Mouse (Mus musculus): ENCODE data around the gene Inpp5f. TPM values are rescaled to one million over a fixed set of nuclear protein-coding genes. Genes with fewer than 3 reads are reported as not detected.
A peak's percentile ranks its signal among the peaks of the same experiment; 100 is the strongest.
"Not testable (repeated sequence)": the region's sequence is repeated elsewhere in the genome, so short reads cannot be mapped to it uniquely, and the experiment has no call there.

Gene Inpp5f
- total RNA-seq, 2 experiments from 2014 or later = 125 to 129 TPM

DNA sequence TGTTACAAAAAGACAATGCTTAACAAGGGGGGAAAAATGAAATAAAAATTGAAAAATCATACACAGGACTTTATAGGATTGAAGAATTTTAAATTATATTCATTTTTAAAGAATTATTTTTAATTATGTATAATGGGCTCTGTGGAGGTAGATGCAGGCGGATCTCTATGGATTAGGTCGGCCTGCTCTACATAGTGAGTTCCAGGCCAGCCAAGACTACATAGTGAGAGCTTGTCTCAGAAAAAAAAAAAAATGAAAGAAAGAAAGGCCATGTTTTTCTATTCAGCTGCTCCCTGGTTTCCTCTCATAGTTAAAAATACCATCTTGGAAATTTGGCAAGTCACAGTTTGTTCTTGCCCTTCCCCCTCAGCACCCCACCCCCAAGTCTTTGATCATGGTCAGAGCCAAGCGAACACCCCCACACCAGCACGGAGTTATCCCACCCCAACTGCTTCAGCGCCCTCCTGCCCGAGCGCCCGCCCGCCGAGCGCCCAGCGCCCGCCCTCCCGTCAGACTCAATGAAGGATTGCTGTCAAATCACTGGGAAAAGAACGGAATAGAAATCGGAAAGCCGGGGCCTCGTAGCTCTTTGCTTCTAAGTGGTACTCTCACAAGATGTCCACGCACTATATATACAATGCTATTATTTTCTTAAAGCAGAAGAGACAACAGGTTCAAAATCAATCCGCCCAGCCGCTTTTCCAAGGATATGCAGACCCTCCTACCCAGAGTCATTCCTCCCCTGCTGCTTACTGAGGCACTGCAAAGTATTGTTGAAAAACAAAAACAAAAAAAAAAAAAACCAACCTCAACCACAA lies 18.8 kb upstream of the Inpp5f start:
- DNase-seq (ENCODE audit: extremely low spot score in 1 of 2, low spot score in 1 of 2) = peak in 1 of 2 experiments; percentile 44

DNA sequence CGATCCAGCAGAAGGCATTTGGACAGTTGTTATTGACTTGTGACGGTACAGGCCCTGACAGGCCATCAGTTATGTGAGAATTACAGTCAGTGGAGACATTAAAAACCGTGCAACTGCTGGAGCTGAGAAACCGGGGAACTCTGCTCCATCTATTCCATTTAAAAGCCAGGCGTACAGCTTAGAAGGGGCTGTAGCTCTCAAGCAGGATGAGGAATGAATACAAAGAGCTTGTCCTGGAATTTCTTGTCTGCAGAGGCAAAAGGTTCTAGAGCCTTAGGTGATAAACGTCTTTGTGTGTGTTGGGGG lies 18.2 kb upstream of the Inpp5f start:
- DNase-seq (ENCODE audit: extremely low spot score in 1 of 2, low spot score in 1 of 2) = no peak

DNA sequence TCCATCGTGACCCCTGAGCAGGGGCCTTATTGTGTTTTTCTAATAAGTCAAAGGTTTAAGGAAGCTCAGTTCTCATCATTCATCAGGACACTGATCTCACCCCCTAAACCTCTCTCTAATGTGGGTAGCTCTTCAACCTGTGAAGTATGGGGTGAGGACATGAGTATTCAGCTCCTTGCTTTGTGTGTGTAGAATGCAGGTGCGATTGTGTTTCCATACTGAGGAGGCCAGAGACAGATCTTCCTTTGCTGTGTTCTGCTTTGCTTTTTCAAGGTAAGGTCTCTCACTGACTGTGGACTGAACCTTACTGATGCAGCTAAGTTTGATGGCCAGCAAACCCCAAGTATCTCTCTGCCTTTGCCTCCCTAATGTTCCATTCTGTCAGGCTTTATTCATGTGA lies 14.9 kb upstream of the Inpp5f start:
- no peak for DNase-seq (ENCODE audit: extremely low spot score in 1 of 2, low spot score in 1 of 2)

DNA sequence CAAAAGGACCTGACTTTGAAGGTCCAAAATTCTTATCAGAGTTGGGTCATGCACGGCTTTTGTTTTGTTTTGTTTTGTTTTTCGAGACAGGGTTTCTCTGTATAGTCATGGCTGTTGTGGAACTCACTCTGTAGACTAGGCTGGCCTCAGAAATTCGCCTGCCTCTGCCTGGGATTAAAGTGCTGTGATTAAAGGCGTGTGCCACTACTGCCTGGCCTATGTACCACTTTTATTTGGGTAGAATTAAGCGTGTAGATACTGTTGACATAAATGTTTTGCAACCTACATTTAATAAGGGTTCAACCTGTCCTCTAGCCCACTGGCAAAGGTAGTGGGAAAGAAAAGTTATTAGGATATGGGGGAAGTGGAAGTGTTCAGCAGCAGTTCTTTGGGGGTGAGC lies 12.1 kb upstream of the Inpp5f start:
- DNase-seq (ENCODE audit: extremely low spot score in 1 of 2, low spot score in 1 of 2) = no peak

DNA sequence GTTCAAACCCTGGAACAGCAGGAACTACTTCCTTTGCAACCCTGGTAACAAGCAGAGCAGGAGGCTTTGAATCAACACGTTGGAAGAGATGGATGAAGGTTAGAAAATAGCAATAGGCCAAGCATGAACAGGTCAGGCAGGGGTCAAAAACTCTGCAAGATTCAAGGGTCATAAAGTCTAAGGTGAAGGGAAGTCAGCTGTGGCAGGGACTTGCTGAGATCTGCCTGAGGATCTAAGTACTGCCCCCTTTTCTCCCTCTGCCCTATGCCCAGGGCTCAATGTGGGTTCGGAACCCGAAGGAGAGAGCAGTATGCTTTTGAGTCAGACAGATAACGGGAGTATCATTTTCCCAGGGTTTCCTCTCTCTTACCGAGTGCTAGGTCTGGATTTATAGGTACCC lies 9.3 kb upstream of the Inpp5f start:
- DNase-seq (ENCODE audit: extremely low spot score in 1 of 2, low spot score in 1 of 2) = no peak

DNA sequence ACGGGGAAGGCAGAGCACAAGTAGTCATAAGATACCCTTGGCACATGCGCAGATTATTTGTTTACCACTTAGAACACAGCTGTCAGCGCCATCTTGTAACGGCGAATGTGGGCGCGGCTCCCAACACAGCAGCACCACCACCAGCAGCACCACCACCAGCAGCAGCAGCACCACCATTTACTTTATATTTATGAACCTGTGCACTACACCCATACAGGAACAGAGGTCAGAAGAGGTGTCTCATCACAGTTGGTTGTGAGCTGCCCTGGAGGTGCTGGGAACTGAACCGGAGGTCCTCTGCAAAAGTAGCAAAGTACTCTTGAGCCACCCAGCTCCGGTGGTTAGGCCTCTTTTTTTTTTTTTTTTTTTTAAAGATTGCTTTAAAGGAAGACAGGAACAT lies 1.2 kb upstream of the Inpp5f start:
- DNase-seq (ENCODE audit: extremely low spot score in 1 of 2, low spot score in 1 of 2) = not testable (repeated sequence)

DNA sequence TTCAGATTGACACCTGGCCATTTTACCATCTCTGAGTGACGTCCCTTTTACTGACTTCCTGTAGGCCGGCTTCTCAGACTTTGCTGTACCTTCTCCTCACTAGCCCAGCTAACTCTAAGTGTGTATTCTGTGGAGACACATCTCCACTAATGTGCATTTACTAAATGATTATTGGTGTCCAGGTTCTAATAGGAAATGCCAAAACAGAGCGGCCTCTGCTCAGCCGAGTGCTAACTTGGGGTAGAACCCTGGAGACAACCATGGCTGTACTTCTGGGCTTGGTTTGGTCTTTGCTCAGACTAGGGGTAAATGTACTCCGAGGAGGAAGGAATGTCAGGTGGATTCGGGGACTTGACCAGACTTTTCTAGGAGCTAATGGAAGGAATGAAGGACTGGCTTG lies 638 bp upstream of the Inpp5f start:
- no peak for DNase-seq (ENCODE audit: extremely low spot score in 1 of 2, low spot score in 1 of 2)

DNA sequence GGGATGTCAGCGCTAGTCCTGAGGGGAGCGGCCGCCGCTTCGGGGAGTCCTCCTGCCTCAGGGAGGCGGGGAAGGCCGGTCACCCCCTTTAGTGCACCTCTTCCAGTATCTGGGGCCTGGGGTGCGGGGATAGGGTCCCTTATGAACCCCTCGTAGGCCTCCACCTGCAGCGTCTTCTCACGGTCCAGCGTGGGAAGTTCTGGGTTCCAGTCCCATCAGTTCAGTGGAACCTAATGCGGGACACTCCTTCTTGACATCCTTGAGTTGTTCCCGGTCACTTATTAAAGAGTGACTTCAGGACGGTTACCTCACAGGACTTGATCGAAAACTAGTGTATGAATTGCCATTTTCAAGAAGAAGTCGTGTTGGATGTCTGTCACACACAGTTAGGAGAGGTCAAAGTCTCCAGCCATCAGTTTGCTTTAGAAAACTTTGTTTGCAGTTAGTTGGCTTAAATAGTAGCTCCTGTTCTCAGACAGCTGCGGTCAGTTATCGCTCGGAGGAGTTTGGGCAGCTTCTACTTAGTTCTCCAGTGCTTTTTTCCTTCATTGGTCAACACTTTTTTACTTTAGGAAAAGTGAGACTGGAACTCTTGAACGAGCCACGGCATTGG lies 777 bp downstream of the Inpp5f start:
- no peak for DNase-seq (ENCODE audit: extremely low spot score in 1 of 2, low spot score in 1 of 2)

DNA sequence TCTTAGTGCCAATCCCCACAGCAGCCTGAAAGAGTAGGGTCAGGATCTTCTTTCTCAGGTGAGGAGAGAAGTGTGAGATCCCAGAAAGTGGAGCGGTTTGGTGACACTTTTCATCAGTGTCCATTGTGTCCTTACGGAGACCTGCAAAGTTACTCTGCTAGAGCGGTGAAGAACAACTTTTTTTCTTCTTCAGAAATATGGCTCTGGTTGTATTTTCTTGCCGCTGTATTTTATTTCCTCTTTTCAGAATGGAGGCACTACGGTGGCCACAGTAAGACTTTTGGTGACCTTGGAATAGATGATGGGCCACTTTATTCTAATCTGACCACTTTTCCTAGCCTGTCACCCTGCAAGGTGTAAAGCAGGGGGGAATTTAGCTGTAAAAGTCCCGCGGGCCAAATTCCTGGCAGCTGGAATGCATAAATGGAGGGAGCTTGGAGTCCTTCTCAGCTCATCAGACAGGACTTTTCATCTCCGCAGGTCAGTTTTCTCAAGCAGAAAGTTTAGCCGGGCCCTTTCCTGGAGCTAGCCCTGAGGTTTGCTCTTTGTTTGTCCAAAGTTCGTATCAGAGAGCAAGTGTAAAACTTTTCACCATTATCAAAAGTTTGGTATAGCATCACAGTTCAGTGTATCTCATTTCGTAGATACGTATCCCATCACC lies 1.5 kb downstream of the Inpp5f start:
- no peak for DNase-seq (ENCODE audit: extremely low spot score in 1 of 2, low spot score in 1 of 2)

DNA sequence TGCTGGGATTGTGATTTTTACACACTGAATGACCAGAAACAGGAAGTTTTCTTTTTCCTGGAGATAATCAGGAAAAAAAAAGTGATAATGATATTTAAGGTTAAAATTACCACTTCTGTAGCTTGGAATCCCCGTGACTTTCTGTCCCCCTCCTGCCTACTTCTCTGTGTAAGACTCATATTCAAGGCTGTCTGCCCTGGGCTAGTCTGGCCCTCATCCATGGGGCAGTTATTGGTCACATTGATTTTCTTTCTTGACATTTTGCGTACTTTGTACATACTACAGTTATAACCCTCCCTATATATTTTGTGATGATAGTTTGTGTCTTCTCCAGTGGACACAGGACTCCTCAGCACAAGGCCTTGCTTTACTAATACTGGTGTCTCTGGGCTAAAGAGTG lies 2.5 kb downstream of the Inpp5f start:
- DNase-seq (ENCODE audit: extremely low spot score in 1 of 2, low spot score in 1 of 2) = no peak

DNA sequence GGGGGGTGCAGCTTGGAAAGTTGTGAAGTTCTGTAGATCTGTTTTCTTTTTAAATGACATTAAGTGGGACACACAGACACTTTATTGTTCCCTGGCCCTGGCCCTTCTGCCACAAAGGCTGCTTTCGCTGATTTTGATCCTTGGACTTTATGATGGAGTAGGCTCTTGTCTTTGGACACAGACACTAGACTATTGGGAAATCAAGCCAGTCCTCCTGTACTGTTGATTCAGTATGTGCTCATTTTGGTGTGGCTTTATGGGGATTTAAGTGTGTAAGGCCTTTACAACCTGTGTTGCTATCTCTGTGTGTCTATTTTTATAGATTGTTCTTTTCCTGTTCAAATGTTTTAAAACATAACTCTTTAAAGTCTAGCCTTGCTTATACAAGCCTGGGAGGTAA lies 6.5 kb downstream of the Inpp5f start:
- no peak for DNase-seq (ENCODE audit: extremely low spot score in 1 of 2, low spot score in 1 of 2)

DNA sequence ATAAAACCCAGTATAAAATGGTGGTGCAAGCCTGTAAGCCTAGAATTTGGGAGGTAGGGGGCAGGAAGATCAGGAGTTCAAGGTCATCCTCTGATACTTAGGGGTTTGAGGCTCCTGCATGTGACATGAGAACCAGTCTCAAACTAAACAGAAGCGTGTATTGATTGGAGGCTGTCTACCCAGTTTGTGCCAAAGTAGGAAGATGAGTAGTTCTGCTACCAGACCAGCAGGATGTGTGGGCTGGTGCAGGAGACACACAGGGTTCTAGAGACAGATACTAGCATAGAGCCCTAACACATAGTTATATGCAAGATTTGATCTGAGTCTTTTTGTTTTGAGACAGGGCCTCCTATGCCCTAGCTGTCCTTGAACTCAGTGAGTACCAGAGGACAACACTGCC lies 9.1 kb downstream of the Inpp5f start:
- DNase-seq (ENCODE audit: extremely low spot score in 1 of 2, low spot score in 1 of 2) = no peak

DNA sequence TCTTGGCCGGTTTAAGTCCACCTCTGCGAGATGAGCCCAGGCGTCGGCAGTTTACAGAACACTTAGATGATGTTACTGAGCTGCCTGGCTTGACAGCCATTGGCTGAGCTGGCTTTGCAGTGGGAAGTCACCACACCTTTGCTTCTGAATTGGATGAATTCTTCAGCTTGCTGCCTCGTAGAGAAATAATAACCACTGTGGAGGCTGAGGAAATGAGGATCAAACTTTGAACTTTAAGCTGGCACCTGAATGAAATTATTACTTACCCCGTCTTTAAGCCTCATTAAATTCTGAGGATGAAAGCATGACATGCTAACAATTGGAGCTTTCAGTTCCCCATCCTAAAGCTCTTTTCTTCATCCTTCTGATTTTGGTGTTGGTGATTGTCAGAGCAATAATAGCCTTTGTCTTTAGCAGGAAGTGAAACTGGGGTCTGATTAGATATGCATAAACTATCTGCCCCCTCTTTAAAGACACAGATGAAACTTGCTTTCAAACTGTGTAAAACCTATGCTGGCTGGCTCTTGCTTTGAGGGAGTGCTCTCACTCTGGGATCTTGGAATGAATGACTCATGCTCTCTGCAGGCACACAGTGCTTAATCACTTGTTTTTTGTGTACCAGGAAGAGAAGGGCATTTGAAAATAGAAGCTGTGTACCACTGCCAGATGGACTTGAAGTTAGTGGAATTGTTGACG lies 11.3 kb downstream of the Inpp5f start:
- DNase-seq (ENCODE audit: extremely low spot score in 1 of 2, low spot score in 1 of 2) = no peak

DNA sequence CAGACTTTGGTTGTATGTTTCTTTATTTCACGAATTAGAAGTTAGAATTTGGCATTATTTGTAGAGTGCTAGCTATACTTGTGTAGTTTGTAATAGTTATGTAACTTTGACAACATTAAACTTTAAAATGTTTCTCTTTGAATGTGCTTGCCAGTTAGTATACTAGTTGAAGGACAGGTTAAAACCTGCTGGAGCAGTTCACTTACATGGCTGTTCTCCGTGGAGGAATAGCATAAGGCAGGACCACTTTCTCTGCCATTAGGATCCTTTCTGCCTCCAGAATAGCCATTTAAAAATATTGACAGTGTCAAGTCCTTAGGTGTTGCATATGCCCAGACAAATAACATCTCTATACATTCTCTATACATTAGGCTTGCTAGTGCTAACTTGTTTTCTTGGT lies 11.9 kb downstream of the Inpp5f start:
- DNase-seq (ENCODE audit: extremely low spot score in 1 of 2, low spot score in 1 of 2) = no peak

DNA sequence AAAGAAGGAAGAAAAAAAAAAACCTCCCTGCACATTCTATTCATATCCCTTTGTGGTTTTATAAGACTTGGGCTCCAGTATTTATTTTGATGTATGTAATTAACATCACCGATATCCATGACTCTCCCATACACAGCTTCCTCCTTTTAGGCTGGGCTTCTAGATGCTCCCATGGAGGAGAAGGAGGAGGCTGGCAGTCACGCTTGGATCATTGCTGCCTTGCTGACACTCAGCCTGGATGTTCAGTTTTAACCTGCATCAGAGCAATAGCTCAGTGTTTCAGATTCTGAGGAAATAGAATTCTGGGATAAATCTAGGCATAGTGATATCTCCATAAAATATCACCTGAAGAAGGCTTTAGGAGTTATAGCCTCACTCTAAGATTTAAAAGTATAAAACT lies 14.3 kb downstream of the Inpp5f start:
- no peak for DNase-seq (ENCODE audit: extremely low spot score in 1 of 2, low spot score in 1 of 2)

DNA sequence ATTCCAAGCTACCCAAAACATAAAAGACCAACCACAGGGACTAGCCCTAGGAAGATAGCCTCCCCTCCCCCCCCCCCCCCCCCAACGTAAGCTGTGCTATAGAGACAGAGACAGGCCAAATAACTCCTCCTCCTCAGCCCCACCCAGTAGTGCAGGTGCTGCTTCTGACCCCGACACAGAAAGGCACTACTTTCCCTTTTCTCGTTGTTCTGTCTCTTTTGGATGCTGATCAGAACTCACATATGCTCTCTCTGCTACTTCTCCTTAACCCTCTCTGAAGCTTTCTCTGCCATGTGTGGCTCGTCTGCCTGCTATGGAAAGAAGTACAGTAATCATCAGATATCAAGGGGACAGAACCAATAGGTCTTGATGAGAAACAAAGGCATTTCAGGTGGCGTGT lies 15.5 kb downstream of the Inpp5f start:
- DNase-seq (ENCODE audit: extremely low spot score in 1 of 2, low spot score in 1 of 2) = no peak

DNA sequence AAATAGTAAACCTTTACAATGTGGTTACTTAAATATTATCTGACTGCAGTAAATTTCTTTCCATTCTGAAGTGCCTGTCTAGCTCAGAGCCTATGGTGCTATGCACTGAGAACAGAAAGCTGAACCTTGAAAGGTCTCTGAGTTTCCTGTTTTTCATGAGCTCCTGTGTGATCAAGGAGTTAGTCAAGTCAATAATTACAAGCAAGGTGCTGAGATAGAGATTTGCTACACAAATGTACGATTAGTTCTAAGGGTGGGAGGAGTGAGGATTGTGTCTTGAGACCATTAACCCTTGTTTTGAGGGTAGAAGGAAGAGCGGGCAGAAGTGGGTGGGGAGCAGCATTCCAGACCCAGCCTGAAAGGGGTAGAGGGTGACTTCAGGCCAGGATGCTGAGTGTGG lies 16.1 kb downstream of the Inpp5f start:
- DNase-seq (ENCODE audit: extremely low spot score in 1 of 2, low spot score in 1 of 2) = no peak

DNA sequence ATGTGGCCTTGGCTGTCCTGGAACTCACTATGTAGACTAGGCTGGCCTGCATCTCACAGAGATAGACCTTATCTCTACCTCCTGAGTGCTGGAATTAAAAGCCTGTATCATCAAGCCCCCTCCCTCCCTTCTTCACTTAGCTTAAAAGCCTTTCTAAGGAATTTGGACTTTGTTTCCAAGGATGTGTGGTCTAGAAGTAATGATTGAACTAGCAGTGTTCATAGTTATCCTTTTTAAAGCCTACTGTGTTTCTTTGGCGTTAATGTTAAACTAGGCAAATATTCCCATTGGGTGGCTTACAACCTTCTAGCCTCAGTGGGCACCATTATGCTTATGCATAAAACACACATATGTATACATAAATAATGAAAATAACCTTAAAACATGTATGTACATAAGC lies 16.6 kb downstream of the Inpp5f start:
- no peak for DNase-seq (ENCODE audit: extremely low spot score in 1 of 2, low spot score in 1 of 2)

DNA sequence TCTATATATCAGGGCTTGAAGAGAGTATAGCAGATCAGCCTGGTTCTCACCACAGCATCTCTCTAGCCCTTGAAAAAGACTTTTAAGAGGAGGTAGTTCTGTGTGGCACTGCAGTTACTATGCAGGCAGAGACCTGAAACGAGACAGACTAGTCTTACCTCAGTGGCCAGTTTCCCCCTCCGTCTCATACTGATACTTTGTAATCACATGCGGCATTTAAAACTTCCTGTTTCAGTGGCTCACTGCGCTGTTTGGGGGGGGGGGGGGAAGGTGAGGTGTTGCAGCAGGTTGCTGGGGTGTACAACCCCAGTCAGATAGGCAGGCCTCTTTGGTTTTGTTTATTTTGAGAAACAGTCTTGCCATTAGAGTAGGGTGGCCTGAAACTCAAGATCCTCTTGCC lies 22.0 kb downstream of the Inpp5f start:
- DNase-seq (ENCODE audit: extremely low spot score in 1 of 2, low spot score in 1 of 2) = no peak

DNA sequence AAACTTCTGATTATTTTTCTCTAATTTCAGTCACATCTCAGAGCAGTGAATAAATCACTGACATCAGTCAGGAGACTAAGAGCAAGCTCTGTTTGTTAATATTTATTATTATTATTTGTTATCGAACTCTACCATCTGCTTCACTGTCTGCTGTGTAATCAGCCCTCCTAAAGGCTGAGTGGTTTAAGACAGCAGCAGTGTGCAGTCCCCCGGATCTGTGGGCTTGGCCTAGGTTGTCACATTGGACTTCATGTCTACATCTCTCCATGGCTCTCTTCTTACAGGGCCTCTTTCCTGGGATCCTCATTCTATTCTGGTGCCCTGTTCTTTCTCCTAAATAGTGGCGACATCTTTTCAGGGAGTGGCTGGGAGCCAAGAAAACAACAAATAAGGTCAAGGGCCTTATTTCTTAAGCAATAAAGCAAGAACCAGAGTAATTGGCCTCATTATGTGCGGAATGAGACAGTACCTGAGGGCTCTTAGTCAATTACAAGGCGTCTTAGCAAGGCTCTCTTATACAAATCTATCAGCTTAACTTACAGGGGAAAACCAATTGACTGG lies 28.9 kb downstream of the Inpp5f start:
- DNase-seq (ENCODE audit: extremely low spot score in 1 of 2, low spot score in 1 of 2) = no peak

DNA sequence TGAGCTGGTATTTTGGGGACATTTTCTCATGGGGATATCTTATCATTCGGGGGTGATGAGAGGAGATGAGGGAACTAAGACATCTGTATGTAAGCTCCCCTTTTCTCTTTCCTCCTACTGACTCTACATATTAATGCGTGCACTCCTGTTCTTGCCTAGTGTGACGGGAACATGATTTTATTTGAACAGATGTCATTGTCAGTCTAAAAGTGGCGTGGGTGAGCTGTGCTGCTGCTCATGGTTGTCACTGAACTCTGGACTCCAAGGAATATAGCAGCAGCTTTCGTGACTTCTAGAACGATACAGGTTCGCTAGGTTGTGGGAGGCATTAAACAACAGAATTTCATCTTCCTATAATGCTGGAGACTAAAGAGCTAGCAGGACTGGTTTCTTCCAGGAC lies 30.4 kb downstream of the Inpp5f start:
- DNase-seq (ENCODE audit: extremely low spot score in 1 of 2, low spot score in 1 of 2) = no peak

Data from layer of hippocampus, postnatal 25 days (tissue).